Mouse (Mus musculus) myocyte (in vitro differentiated cells): ENCODE measurements around the gene Polr2c. TPM values are rescaled to one million over a fixed set of nuclear protein-coding genes. Genes with fewer than 3 reads are reported as not detected.
A peak's percentile ranks its signal among the peaks of the same experiment; 100 is the strongest.
"Not testable (repeated sequence)": the region's sequence is repeated elsewhere in the genome, so short reads cannot be mapped to it uniquely, and the experiment has no call there.

Experiments
- H3K27me3 ChIP-seq: one replicate; pipeline ENCODE4 v1.6.1; 2011; ENCODE audit not compliant: control insufficient read depth, insufficient read depth, insufficient read length
- H3K36me3 ChIP-seq: one replicate; pipeline ENCODE4 v1.6.1; 2011; ENCODE audit not compliant: control insufficient read depth, insufficient read depth
- H3K4me2 ChIP-seq: one replicate; pipeline ENCODE4 v1.6.1; 2011; ENCODE audit warnings: low read depth, control low read depth
- H3K4me3 ChIP-seq: one replicate; pipeline ENCODE4 v1.5.1; 2011; ENCODE audit warnings: mild to moderate bottlenecking, control low read depth, moderate library complexity
- H3K79me2 ChIP-seq: one replicate; pipeline ENCODE4 v1.6.1; 2011; ENCODE audit not compliant: control insufficient read depth, insufficient read depth
- H3ac ChIP-seq: one replicate; pipeline ENCODE4 v1.6.1; 2011; ENCODE audit not compliant: control insufficient read depth, insufficient read length
- CEBPB ChIP-seq: IDR thresholded peaks from 2 replicates; pipeline ENCODE4 v1.6.1; 2011; ENCODE audit warnings: mild to moderate bottlenecking, moderate library complexity; ENCODE audit not compliant: poor library complexity, insufficient read depth, severe bottlenecking
- E2F4 ChIP-seq: IDR thresholded peaks from one replicate; pipeline ENCODE4 v1.6.1; 2011; ENCODE audit warnings: mild to moderate bottlenecking, control low read depth, moderate library complexity; ENCODE audit not compliant: insufficient read depth
- MAX ChIP-seq: IDR thresholded peaks from one replicate; pipeline ENCODE4 v1.6.1; 2011; ENCODE audit warnings: low read depth, mild to moderate bottlenecking, control low read depth
- MYOD1 ChIP-seq, 3 experiments: IDR thresholded peaks; one replicate each; pipeline ENCODE4 v1.6.1; 2011; ENCODE audit warnings: control low read depth in 2 of 3, low read depth in 2 of 3, mild to moderate bottlenecking in 2 of 3, moderate library complexity in 1 of 3; ENCODE audit not compliant: insufficient read length in 2 of 3, control insufficient read depth in 1 of 3
- MYOG ChIP-seq, 3 experiments: IDR thresholded peaks; one replicate each; pipeline ENCODE4 v1.6.1; 2011; ENCODE audit warnings: control low read depth in 2 of 3, low read depth in 2 of 3, mild to moderate bottlenecking in 2 of 3; ENCODE audit not compliant: insufficient read length in 2 of 3, control insufficient read depth in 1 of 3, insufficient read depth in 1 of 3
- POLR2A ChIP-seq: IDR thresholded peaks from one replicate; pipeline ENCODE4 v1.6.1; 2011; ENCODE audit warnings: low read depth, mild to moderate bottlenecking, control low read depth, moderate library complexity; ENCODE audit not compliant: insufficient read length
- POLR2AphosphoS2 ChIP-seq: IDR thresholded peaks from one replicate; pipeline ENCODE4 v1.6.1; 2011; ENCODE audit warnings: low read depth, control low read depth; ENCODE audit not compliant: insufficient read length
- REST ChIP-seq: IDR thresholded peaks from one replicate; pipeline ENCODE4 v1.6.1; 2011; ENCODE audit warnings: mild to moderate bottlenecking, control low read depth, moderate library complexity; ENCODE audit not compliant: insufficient read depth, insufficient read length
- SRF ChIP-seq: IDR thresholded peaks from one replicate; pipeline ENCODE4 v1.6.1; 2011; ENCODE audit warnings: low read depth; ENCODE audit not compliant: control insufficient read depth, insufficient read length
- TCF12 ChIP-seq: IDR thresholded peaks from one replicate; pipeline ENCODE4 v1.6.1; 2011; ENCODE audit warnings: mild to moderate bottlenecking, control low read depth; ENCODE audit not compliant: poor library complexity, insufficient read depth, severe bottlenecking
- TCF3 ChIP-seq: IDR thresholded peaks from one replicate; pipeline ENCODE4 v1.6.1; 2011; ENCODE audit warnings: low read depth, control low read depth; ENCODE audit not compliant: insufficient read length
- USF1 ChIP-seq: IDR thresholded peaks from one replicate; pipeline ENCODE4 v1.6.1; 2011; ENCODE audit warnings: low read depth, mild to moderate bottlenecking, control low read depth, moderate library complexity
- polyA plus RNA-seq: library from polyadenylated mRNA; unstranded; fragments of >200 nt; fragmentation: generic; extraction: Trizol; gene quantifications from one replicate; pipeline ENCODE4 v1.2.1, GENCODE M21; 2012; ENCODE audit warnings: missing spikeins

Gene Polr2c
- polyA plus RNA-seq, 1 experiment, result 102 TPM

- H3ac ChIP-seq, result peak overlapping the region; percentile 62
- H3K4me2 ChIP-seq, result peak overlapping the region; percentile 90
- H3K27me3 ChIP-seq, result no peaks in the 10 kb centered on the region
- peak overlapping the region; percentile 96 for H3K4me3 ChIP-seq
- peaks cover 5% of the 10 kb centered on the region for H3K36me3 ChIP-seq
- TF ChIP-seq CEBPB (peak; percentile 44; the same call in 1 of the 2 replicates), E2F4 (no peak), TCF3 (no peak), TCF12 (no peak)
- peaks cover 44% of the 10 kb centered on the region for H3K79me2 ChIP-seq
Measured at GRCm38 (mm10) chr8:94838600-94838999, 18.6 kb upstream of the Polr2c start.

DNA sequence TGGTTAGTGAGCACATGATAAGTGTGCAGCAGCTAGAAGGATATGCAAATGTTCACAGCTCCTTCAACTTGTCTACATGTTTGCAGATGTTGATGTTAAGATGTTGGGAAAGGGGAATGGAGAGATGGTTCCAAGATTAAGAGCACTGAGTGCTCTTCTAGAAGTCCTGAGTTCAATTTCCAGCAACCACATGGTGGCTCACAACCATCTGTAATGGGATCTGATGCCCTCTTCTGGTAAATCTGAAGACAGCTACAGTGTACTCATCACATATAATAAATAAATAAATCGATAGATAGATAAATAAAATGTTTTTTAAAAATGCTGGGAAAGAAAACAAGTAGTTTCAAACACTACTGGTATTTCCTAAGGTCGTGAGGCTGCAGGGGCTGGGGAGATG, 16.1 kb upstream of the Polr2c start:
- Histone ChIP-seq H3K4me2 (no peak overlapping the region), H3K27me3 (no peaks in the 10 kb centered on the region), H3K4me3 (no peak overlapping the region), H3K36me3 (peaks cover 18% of the 10 kb centered on the region), H3K79me2 (peaks cover 28% of the 10 kb centered on the region), H3ac (no peak overlapping the region)
- no peak for TF ChIP-seq TCF3
- TF ChIP-seq POLR2A, result no peak
- no peak for TF ChIP-seq MYOD1 (IDR thresholded peaks at IDR 0.05; ENCODE audit: control insufficient read depth in 1 of 3, insufficient read length in 2 of 3, low read depth in 2 of 3)
- no peak for TF ChIP-seq CEBPB
- TF ChIP-seq MAX, result no peak
- TF ChIP-seq SRF, result no peak
- TF ChIP-seq REST, result no peak
- TF ChIP-seq POLR2AphosphoS2, result no peak
- TF ChIP-seq TCF12, result no peak
- TF ChIP-seq USF1, result no peak
- no peak for TF ChIP-seq MYOG (IDR thresholded peaks at IDR 0.05; ENCODE audit: control insufficient read depth in 1 of 3, insufficient read depth in 1 of 3, insufficient read length in 2 of 3, low read depth in 2 of 3)
- TF ChIP-seq E2F4, result no peak

DNA sequence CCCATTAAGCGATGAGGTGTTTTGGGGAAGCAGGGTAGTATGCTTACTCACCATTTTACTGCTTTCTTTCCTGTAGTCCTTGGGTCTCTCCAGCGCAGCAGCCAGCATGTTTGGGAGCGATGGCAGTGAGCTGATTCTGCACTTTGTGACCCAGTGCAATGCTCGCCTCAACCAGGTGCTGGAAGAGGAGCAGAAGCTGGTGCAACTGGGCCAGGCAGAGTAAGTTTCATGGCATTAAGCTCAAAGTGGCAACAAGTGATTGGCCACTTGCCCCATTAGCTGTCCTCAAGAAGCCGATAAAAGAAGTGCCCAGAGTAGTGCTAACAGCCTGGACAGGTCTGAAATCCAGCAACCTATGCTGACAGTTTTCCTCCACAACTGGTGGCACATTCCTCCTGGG, 7.2 kb upstream of the Polr2c start:
- no peak overlapping the region for H3ac ChIP-seq
- H3K4me3 ChIP-seq, result no peak overlapping the region
- no peak for TF ChIP-seq MAX
- TF ChIP-seq CEBPB, result no peak
- TF ChIP-seq POLR2A, result no peak
- no peak for TF ChIP-seq MYOD1 (IDR thresholded peaks at IDR 0.05; ENCODE audit: control insufficient read depth in 1 of 3, insufficient read length in 2 of 3, low read depth in 2 of 3)
- TF ChIP-seq E2F4, result no peak
- no peak for TF ChIP-seq MYOG (IDR thresholded peaks at IDR 0.05; ENCODE audit: control insufficient read depth in 1 of 3, insufficient read depth in 1 of 3, insufficient read length in 2 of 3, low read depth in 2 of 3)
- no peak for TF ChIP-seq TCF12
- TF ChIP-seq USF1, result no peak
- no peak for TF ChIP-seq POLR2AphosphoS2
- TF ChIP-seq REST, result no peak
- no peak for TF ChIP-seq TCF3
- no peak for TF ChIP-seq SRF
- peaks cover 15% of the 10 kb centered on the region for H3K36me3 ChIP-seq
- H3K27me3 ChIP-seq, result no peaks in the 10 kb centered on the region
- no peak overlapping the region for H3K4me2 ChIP-seq
- H3K79me2 ChIP-seq, result no peaks in the 10 kb centered on the region

DNA sequence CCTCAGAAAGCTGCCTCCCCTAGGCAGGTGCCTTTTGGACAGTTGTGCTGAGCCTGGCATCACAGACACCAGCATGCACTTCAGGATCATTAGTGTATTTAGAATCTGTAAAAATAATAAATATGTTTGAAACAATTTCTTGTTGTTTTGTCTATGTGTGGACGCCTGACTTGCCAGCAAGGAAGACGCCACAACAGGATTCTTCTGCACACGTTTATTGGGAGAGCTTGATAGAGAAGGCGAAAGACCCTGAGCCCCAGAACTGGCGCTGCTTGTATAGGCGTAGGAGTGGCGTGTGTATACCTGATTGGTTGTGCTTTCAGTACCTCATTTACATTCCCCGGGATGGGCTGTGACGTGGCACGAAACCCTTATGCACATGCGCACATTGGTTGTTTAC, 2.5 kb upstream of the Polr2c start:
- H3K4me3 ChIP-seq, H3K27me3 ChIP-seq, H3K36me3 ChIP-seq: not testable (repeated sequence)

DNA sequence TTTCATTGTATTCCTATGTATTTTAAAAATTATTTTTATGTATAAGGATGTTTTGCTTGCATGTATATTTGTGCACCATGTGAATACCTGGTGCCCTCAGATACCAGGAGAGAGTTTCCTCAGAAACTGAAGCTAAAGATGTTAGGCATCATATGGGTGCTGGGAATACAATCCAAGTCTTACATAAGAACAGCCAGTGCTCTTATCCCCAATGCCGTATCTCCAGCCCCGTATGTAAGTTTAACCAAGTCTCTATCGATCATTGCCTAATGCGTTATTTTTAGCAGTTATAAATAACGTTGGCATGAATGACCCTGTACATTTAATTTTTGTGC, 272 bp upstream of the Polr2c start:
- no peaks in the 10 kb centered on the region for H3K27me3 ChIP-seq
- H3K4me3 ChIP-seq, result peak overlapping the region; percentile 51
- H3K4me2 ChIP-seq, result peak overlapping the region; percentile 59
- H3ac ChIP-seq, result peak overlapping the region; percentile 68
- peaks cover 19% of the 10 kb centered on the region for H3K79me2 ChIP-seq
- no peak for TF ChIP-seq CEBPB
- TF ChIP-seq MAX, result no peak
- TF ChIP-seq SRF, result no peak
- no peak for TF ChIP-seq MYOD1 (IDR thresholded peaks at IDR 0.05; ENCODE audit: control insufficient read depth in 1 of 3, insufficient read length in 2 of 3, low read depth in 2 of 3)
- no peak for TF ChIP-seq REST
- TF ChIP-seq TCF3, result no peak
- H3K36me3 ChIP-seq, result peaks cover 5% of the 10 kb centered on the region

More for the DNA sequence above, 2.5 kb upstream of the Polr2c start:
- H3K4me2 ChIP-seq, H3ac ChIP-seq: not testable (repeated sequence)
- H3K79me2 ChIP-seq, result peaks cover 19% of the 10 kb centered on the region
